Mouse (Mus musculus): ENCODE measurements at regions not wholly inside any gene's neighbourhood (a gene's known extent, or its start where the extent isn't known, plus 50 kb on each side); places are given as distances from the start of the nearest gene placed in this dataset.

DNA sequence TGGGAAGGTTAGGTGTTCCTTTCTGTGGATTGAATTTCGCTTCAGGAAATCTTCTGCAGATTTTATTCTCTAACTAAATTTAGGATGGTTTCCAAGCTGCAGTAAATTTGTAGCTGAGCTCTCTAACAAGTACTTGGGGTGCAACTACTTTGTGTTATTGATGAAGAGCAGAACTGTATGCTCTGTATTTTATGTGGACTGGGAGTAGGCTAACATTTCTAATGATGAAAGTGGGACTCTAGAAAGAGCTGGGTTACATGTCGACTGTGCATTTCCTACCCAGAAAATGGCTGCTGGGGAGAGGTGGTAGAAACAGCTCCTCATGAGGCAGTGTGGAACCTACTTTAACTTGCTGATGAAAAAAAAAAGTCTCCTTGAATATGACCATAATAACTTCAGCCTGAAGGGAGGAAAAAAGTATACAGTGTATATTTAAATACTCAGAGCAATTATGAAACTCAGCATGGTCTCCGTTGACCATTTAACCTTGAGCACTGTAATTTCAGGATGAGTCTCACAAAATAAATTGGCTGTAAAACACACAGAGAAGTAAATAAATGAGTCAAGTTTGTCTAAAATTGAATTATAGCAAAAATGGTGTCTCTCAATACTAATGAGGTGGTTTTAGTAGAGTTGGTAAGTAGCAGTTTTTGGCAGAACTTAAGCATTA is 852.6 kb downstream of the Stpg2 start:
- DNase-seq (ENCODE audit: low spot score in 2 of 2), result no peak

DNA sequence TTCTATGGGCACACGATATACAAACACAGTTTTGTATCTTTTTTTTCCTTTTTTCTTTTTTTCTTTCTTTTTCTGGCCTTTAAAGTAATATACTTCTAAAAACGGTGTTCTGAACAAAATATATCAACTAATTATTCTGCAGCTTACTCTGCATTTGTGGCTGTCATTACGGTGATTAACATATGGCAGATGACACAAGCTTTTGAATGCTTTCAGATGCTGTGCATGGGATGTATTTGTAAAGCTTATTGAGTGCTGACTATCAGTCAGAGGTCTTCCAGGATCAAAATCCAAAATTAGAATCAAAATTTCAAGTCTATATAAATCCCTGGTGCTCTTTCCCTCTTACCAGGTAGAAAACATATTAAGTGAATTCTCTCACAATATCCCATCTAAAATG is 853.6 kb downstream of the Stpg2 start:
- DNase-seq (ENCODE audit: low spot score in 2 of 2), result no peak

DNA sequence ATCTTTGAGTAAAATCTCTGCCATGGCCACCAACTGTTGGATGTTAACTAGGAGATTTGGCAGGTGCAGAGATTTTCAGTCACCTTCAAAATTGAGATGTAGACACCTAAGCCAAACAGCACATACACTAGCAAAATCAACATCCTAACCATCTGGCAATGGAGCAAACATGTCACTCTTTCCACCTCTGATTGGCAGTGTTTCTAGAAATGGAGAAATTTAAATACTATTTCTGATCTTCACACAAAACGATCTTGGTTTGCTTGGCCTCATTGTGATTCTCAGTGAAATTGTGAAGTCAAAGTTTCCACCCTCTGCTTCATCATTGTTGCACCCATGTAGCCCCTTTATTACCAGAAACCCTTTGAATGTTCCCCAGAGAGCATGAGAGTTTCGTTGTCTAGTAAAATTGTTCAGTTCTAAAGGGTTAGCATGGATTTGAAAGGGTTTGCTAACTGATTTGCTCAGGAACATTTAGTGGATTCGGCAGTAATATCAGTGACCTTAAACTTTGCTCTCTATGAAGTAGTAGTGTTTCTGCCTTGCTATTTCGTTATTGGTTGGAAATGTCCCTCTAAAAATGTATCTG is 854.1 kb downstream of the Stpg2 start:
- no peak for DNase-seq (ENCODE audit: low spot score in 2 of 2)

DNA sequence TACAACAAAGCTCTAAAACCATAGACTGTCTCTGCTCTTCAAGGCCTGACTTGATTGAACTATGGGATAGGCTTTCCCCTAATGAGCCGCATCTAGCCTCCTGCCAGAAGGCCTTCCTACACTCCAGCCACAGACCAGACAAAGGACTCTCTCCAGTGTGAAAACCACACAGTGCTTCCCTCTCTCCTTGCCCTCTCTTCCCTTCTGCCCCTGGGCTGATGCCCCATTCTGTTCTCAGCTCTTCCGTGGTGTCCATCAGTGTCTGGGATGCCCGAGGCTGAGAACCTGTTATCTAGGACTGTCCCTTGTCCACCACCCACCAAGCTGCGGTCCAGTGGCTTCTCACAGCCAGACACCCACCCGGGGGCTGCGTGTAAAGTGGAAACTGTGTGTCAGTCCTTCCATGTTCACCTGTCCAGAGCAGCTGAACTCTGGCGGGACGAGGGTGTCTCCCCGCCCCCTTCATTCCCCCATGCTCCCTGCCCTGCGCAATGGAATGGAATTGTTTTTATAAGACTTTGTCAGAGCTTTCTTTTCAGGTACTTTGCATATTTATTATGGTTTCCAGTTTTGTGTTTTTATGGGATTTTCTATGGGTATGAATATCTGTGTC is 856.4 kb downstream of the Stpg2 start:
- DNase-seq (ENCODE audit: low spot score in 2 of 2), result no peak

DNA sequence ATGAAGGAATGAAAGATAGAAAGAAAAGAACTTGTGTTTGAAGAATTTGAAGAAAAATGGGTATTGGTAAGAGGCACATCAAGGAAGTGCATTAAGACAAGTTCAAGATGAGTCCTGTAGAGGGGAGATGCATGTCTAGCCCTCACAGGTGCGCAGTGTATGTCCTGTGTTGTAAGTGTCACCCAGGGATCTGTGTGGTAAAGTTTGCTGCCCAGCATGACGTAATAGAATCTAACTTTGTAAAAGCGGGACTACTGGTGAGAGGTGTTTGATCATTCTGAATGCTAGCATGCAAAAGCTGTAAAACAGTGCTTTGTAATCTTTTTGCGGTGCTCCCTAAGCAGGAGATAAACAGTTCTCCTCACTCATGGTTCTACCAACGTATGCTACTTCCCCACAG is 857.4 kb downstream of the Stpg2 start:
- DNase-seq (ENCODE audit: low spot score in 2 of 2), result no peak

DNA sequence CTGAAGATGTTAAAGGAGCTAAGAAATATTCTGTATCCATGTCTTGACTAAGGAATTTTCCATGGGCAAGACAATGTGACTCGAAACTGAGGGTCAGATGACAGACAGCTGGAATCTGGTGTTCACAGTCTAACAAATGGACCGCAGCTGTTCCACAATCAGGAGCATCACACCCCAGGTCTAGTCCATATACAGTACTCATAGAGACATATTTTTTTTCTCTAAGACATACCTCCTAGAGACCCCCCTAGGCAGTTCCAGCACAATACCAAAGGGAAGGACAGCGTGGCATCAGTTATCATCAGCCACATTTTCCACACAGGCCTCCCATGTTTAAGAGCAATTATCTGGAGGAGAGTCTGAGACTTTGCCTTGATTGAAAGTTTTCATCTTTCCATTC is 878.8 kb downstream of the Stpg2 start:
- DNase-seq (ENCODE audit: low spot score in 2 of 2), result no peak

DNA sequence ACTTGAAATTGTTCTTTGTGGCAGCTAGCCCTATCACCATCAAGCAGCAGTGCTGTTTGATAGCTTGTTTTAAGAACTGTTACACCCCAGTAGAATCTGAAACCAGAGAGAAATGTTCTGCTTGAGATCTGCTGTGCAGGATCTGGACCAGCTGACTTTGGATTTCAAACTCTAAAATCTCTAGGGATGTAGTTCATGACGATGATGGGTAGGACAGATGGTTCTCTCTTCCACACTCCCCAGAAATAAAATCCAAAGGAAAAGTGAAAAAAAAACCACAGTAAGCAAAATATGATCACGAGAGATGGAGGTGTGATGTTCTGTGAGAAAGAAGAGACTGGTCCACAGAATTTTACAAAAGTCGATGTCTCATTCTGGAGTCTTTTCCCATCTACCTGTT is 879.9 kb downstream of the Stpg2 start:
- DNase-seq (ENCODE audit: low spot score in 2 of 2), result no peak

DNA sequence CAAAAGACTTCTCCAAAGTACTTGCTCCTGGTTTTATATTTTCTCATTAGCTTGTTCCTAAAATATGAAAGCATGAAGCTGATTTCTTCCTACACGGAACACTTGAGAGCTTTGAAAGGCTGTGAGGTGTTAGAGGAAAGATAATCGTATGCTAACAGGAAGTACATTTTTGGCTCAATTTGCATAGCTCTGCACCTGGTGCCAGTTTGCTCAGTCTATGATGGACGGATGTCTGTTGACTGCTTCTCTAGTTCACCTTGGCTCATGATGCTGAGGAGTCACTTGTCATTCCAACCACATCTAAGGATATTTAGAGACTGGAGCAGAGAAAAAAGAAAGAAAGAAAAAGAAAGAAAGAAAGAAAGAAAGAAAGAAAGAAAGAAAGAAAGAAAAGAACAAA is 882.5 kb downstream of the Stpg2 start:
- DNase-seq (ENCODE audit: low spot score in 2 of 2), result no peak

DNA sequence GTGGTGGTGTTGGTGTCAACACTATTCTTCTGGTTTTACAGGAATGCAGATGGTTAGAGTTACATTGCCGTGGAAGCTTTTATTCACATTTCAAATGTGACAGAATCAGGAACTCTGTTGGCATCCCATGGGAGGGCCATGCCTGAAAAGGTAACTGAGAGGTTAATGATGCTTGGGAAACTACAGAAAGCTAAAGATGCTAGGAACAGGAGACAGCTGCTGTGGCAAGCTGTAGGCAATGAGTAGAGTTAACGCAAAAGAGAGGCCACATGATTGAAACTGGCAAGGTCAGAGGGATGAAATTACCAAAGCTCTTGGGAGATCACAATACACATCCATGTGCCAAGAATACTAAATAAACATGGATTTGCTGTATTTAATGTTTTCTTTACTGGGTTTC is 886.4 kb downstream of the Stpg2 start:
- DNase-seq (ENCODE audit: low spot score in 2 of 2), result no peak

DNA sequence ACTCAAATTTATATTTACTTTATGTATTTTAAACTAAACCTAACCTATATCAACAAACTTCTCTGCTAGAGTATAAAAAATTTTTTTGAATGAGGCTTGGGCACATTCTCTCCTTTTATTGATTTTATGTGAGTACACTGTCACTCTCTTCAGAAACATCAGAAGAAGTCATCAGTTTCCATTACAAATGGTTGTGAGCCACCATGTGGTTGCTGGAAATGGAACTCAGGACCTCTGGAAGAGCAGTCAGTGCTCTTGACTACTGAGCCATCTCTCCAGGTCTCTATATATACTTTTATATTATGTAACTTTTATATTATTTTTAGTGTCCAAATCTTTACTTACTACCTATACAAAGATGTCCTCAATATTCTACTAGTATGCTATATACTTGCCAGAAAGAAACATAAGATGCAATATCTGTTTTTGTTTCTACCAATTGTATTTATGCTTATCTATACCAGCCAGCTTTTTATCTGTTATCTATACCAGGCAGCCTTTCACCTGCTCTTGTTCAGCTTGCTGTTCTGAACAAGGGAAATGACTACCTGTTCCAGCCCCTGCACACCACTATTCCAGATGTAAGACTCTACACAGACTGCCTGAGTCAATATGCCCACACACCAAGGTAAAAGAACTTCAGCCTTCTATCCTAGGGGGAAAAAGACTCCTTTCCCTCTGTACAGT is 891.5 kb downstream of the Stpg2 start:
- no peak for DNase-seq (ENCODE audit: low spot score in 2 of 2)

DNA sequence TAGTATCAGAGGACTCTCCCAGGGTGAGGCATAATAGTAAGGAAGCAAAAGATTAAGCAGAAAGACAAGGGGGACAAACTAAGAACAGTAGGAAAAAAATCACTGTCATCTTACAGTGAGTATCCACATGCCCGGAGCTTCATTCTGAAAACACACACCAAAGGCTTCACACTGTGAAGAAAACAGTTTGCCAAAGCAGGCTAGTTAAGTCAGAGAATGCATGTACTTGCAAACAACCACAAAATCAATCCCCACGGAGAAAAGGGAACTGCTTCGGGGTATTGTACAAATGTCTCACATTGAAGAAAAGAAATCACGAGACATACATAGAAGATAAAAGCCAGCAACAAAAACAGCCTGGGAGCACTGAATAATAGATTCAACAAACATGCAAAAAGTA is 903.9 kb downstream of the Stpg2 start:
- no peak for DNase-seq (ENCODE audit: low spot score in 2 of 2)

DNA sequence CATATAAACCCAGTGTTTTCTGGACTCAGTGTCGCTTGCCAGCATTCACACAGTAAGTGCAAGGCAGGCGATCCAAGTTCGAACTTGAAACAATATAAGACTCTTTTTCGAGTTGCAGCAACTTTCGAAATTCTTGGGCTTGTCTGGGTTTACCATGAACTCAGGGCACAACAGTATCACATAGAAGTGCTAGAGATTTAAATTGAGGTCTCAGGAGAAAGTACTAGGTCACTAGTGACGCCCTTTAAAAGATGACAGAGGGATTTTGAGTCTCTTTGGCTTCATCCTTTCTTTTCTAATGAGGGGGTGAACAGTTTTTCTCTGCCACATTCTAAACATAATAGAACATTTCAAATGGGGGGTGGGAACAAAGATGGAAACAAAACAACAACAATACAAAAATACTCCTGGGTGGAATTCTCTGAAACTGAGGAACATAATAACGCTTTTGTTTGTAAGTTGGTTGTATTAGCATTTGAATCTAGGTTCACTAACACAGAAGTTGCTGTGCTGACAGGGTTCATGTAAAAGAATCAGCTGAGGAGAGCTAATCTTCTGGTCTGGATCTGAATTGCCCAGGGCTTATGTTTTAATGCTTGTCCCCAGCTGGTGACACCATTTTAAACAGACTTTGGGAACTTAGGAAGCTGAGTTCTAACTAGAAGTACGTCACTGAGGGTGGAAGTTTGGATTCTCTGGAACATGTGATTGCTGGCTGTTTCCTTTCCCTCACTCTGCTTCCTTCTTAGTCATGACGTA is 906.1 kb downstream of the Stpg2 start:
- DNase-seq (ENCODE audit: low spot score in 2 of 2), result no peak

DNA sequence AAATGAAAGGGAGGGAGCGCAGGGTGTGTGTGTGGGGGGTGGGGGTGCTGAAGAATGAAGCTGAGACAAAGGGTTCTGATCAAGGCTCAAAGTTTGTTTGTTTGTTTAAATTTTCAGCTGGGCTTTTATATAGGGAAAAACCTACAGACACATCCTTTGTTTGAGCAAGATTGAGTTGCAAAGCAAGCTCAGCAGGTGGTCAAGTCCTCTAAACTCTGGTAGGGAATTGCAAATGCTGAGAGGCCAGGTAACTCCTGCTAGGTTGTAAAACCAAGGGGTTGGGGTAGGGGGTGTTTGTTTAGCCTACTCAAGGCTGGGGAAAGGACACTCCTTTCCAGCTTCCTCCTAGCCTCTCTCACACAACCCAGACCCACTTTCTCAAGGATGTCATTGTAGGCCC is 909.6 kb downstream of the Stpg2 start:
- DNase-seq (ENCODE audit: low spot score in 2 of 2), result no peak

DNA sequence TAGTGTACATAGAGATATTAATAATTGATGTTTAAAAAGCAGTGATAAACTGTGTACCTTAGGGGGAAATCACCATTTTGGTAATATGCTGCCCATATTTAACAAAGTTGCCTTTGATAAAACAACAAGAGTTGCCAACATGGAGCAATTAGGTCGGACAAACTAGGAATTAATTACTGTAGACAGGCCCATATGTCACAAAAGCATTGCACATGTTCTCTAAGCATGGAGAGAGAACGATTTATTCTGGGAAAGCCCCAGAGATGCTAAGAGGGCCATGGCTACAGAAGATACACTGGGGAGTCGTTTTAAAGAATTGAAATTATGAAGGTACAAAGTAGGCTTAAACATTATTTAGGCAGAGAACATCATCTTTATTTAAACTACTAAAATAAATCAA is 921.8 kb downstream of the Stpg2 start:
- DNase-seq (ENCODE audit: low spot score in 2 of 2), result no peak

DNA sequence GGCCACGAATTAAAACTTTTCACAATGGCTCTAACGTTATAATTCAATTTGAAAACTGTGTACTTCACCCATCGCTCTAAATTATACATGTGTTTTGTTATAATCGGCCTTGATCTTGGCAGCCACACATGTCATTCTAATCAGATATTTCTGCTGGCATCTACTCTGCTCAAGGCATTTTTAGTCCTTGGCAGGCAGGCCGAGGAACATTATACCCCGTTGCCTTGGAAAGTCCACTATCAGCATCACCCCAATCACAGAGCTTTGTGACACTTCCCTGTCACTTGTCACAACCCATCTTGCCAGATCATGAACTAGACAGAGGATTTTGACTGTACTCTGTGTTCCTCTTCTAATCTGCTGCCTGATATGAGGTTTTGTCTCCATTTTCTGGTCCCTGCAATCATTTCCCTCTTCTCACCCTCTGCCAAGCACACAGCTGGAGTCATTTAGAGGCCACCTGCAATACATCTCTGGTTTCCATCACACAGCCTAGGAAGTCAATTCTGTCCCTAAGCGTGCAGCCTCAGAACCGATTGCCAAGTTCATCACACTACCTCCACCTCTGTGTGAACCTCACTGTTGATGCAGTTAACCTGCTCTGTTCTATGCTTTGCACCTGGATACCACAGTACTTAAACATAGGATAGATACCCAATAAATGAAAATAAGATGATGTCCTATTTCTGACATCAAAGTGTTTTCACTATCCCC is 923.7 kb downstream of the Stpg2 start:
- peak in 1 of 2 experiments; percentile 1 for DNase-seq (ENCODE audit: low spot score in 2 of 2)

DNA sequence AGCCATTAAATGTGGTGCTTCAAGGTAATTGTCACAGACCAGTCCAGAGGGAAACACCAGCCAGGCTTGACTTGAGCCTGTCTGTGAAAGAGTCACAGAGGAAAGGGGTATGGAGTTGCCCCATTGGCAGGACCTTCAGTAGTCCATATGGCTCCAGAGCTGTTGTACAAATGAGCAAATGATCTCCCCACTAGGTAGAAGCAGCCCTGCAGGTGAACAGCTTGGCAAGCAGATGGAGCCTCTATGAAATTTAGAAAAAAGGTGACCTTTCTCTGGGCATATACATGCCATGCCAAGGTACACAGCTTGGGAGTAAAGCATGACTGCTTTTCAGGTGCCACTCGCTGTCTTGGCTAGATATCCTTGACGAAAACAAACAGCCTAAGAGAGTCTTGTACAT is 938.4 kb downstream of the Stpg2 start:
- DNase-seq (ENCODE audit: low spot score in 2 of 2), result no peak

DNA sequence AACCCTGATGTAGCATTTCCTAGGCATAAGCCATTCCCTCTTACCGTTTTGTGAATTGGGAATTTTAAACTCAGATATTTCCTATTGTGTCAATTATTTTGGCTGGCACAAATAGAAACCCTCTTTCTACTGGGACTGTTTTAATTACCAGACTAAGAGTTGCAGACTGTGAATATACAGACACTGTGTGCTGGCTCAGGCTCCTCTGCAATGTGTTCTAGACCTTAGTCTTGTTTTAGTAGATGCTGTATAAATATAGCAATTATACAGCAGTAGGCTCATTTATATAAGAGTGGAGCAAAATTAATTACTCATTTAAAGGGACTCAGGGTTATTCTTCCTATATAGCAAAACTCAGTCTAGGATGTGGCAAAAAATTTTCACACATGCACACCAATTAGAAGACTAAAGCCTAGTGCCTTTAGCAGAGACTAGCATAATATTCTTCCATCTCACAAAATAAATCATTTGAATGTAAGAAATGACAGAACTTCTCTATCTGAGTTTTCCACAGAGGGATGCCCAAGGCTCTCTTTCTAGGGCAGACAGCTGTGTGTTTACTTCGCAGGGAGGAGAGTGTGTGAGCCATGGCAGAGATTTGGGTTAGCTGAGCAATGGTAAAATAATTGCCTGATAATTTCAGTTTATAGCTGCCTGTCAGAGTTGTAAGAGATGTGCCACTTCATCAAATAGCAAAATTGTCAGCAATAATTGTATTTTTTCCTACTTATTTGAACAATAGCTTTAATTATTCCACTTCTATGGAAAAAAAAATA is 941.9 kb downstream of the Stpg2 start:
- DNase-seq (ENCODE audit: low spot score in 2 of 2), result no peak

DNA sequence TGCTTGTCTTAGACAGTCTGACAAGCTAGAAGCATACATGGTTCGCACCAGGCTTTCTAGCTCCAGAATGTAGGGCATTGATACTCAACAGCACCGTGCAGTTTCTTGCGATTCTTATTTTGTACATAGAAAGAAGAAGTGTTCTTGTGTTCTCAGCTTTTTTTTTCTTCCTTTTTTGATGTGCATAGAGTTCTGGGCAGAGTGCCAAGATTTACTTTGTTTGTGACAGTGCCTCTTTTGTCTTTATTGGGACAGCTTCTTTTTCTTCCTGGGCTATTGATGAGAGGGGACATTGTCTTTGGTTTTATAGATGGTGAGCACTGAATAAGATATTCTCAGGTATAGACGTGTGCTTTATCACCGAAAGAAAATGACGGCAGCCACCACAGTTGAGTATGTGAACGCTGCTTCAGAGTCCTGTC is 945.0 kb downstream of the Stpg2 start:
- DNase-seq (ENCODE audit: low spot score in 2 of 2), result no peak

DNA sequence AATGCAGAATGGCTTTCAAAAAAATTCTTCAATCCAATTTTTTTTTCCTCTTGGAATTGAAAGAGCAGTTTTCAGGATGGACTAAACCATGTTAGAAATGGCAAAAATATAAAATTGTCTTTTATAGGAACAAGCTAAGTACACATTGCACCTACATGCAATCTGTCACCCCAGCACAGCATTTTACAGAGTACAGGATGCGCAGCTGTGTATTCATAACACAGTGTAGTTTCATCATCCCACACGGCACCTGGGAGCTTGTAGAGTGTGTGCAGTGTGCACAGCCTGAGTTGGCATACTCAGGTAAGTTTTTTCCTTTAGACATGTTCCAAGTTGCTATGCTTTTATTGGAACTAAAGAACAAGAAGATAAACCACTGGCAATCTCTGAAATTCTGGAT is 974.0 kb downstream of the Stpg2 start:
- no peak for DNase-seq (ENCODE audit: low spot score in 2 of 2)

DNA sequence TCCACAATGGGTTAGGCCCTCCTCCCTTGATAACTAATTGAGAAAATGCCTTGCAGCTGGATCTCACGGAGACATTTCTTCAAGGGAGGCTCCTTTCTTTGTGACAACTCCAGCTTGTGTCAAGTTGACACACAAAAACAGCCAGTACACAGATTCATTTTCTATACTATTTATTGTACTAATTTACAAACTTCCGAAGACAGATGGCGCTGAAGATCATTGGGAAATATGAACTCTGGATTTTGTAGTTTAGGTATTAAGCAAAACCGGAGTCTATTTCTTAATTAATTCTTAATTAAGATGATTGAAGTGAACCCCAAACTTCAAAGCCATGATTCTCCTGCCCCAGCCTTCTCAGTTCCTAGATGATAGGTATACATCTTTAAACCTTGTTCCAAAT is 977.2 kb downstream of the Stpg2 start:
- DNase-seq (ENCODE audit: low spot score in 2 of 2), result no peak

Data from heart, adult 9 months (tissue).